Mouse (Mus musculus) liver, adult 2 months (tissue): Measurements from ENCODE around the gene Gm5089.

ENCODE experiments used
- CTCF ChIP-seq: fragments of 200-500 bp; IDR thresholded peaks from 2 replicates; pipeline ENCODE4 v1.5.1; 2011; ENCODE audit warnings: low read depth, low read length, control low read depth
- POLR2A ChIP-seq: fragments of 200-500 bp; IDR thresholded peaks from 2 replicates; pipeline ENCODE4 v1.6.1; 2011; ENCODE audit warnings: low read length, control low read depth; ENCODE audit not compliant: insufficient read depth; ENCODE audit errors: extremely low read depth

- TF ChIP-seq POLR2A (no peak), CTCF (no peak)
Measured at GRCm38 (mm10) chr14:122432558-122432957, 18.4 kb downstream of the Gm5089 start.
